Mouse (Mus musculus): Measurements from ENCODE around the gene Dclk1.

DNA sequence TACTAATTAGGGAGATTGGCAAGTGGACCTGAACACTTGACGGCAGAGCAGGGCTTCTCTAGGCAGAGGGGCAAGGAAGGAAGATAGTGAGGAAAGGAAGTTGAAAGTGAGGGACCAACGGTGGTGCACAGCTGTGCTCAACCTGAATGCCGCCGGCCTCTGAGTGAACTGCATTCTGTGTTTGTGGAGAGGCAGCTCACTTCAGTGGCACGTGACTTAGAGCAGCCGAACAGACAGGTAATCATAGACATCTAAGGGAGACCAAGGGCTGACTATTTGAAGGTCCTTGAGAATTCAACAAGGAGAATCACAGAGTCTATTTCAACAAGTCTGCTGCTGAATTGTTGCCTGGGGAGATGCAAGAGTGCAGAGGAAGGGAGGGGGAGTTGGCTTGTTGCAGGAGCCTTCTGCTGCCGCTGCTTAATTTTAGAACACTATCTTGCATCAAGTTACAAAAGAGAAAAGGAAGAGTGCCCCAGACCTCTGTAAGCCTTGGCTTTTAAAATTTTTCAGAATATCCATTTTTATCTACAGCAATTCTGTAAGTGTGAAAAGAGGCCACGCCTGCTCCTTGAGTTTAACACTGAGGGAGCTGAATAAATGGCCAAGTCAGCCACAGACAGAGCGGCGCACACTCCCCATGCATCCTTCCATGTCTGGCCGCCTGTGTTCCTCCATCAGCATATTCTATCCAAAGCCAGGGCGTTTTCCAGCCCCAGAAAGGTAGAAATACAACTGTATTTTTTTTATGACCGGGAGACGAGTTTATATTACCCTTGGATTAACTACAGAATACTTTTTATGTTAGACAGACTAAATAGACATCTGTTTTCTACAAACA lies 289.3 kb downstream of the Dclk1 start:
- TF ChIP-seq GATA1 (IDR thresholded peaks at IDR 0.05; ENCODE audit: low read length), result no peak
- no peak for TF ChIP-seq TAL1 (IDR thresholded peaks at IDR 0.05; ENCODE audit: low read length)

Data from erythroblast, embryonic 14.5 days (primary cell).